Mouse (Mus musculus) left cerebral cortex, postnatal 36 days (tissue): Measurements from ENCODE around the gene Rasl12. TPM values are rescaled to one million over a fixed set of nuclear protein-coding genes. Genes with fewer than 3 reads are reported as not detected.

Experiments
- DNase-seq, 2 experiments: peaks; one replicate each; pipeline ENCODE4 v3.0.0; 2021 to 2022; ENCODE audit warnings: low spot score in 2 of 2, mixed read lengths in 1 of 2
- intact Hi-C: fragments of 180-260 bp; cut with DNase I; formaldehyde crosslinking; loops from one replicate; pipeline ENCODE4 v1.15.1; 2025
- total RNA-seq, 2 experiments: library from RNA; stranded (reverse); gene quantifications; 2 replicates each; pipeline ENCODE4 v1.2.3; 2021

Gene Rasl12
- total RNA-seq, 2 experiments from 2014 or later = 3.4 to 3.5 TPM

GRCm38 (mm10) chr9:65390752-65391612 lies 7.3 kb upstream of the Rasl12 start:
- no peak for DNase-seq
- intact Hi-C loops = no loop called here

GRCm38 (mm10) chr9:65391613-65391964 lies 6.7 kb upstream of the Rasl12 start, which contains the start of gene Kbtbd13:
TSS of gene Kbtbd13 (minus strand) at chr9:65391652.
- intact Hi-C loops = no loop called here
- DNase-seq = no peak

- intact Hi-C loops = loop anchor here (1.0 kb wide), 1 partner anchor 40 kb away; no protein-coding TSS in a partner anchor
These were observed 5.5 kb upstream of the Rasl12 start for GRCm38 (mm10) chr9:65392638-65393364.

GRCm38 (mm10) chr9:65393606-65394005 lies 4.7 kb upstream of the Rasl12 start:
- intact Hi-C loops = loop anchor here (1.0 kb wide), 1 partner anchor 39 kb away; no protein-coding TSS in a partner anchor
- no peak for DNase-seq

More at GRCm38 (mm10) chr9:65392638-65393364, 5.5 kb upstream of the Rasl12 start:
- peak; percentile 26 to 50 for DNase-seq

GRCm38 (mm10) chr9:65394360-65394759 lies 3.9 kb upstream of the Rasl12 start:
- intact Hi-C loops = no loop called here
- no peak for DNase-seq

GRCm38 (mm10) chr9:65399934-65400333 lies 1.6 kb downstream of the Rasl12 start:
- intact Hi-C loops = no loop called here
- no peak for DNase-seq

- peak; percentile 54 to 66 for DNase-seq
- intact Hi-C loops = no loop called here
These were observed 6.3 kb downstream of the Rasl12 start for GRCm38 (mm10) chr9:65404331-65405183.

- no peak for DNase-seq
- intact Hi-C loops = no loop called here
These were observed 6.8 kb downstream of the Rasl12 start for GRCm38 (mm10) chr9:65405184-65405449.

- no peak for DNase-seq
- intact Hi-C loops = no loop called here
These were observed 9.0 kb downstream of the Rasl12 start for GRCm38 (mm10) chr9:65407327-65407726.

GRCm38 (mm10) chr9:65407861-65408260 lies 9.6 kb downstream of the Rasl12 start:
- DNase-seq = no peak
- intact Hi-C loops = no loop called here

- DNase-seq = no peak
- intact Hi-C loops = no loop called here
These were observed 10.6 kb downstream of the Rasl12 start for GRCm38 (mm10) chr9:65408871-65409295.

- intact Hi-C loops = no loop called here
- no peak for DNase-seq
These were observed 12.1 kb downstream of the Rasl12 start for GRCm38 (mm10) chr9:65410378-65410777.

- intact Hi-C loops = no loop called here
- DNase-seq = no peak
These were observed 13.0 kb downstream of the Rasl12 start for GRCm38 (mm10) chr9:65411326-65411725.

- intact Hi-C loops = no loop called here
- no peak for DNase-seq
These were observed 19.4 kb downstream of the Rasl12 start for GRCm38 (mm10) chr9:65417738-65418137.

GRCm38 (mm10) chr9:65419633-65420032 lies 21.3 kb downstream of the Rasl12 start:
- intact Hi-C loops = no loop called here
- no peak for DNase-seq

- DNase-seq = no peak
- intact Hi-C loops = no loop called here
These were observed 24.6 kb downstream of the Rasl12 start, which contains the start of gene Slc51b for GRCm38 (mm10) chr9:65422760-65423501. TSS of gene Slc51b (minus strand) at chr9:65422955.

- DNase-seq = no peak
- intact Hi-C loops = no loop called here
These were observed 26.1 kb downstream of the Rasl12 start for GRCm38 (mm10) chr9:65424393-65424792.

- no peak for DNase-seq
- intact Hi-C loops = no loop called here
These were observed 29.2 kb downstream of the Rasl12 start for GRCm38 (mm10) chr9:65427511-65427910.

GRCm38 (mm10) chr9:65428003-65428402 lies 29.7 kb downstream of the Rasl12 start:
- DNase-seq = no peak
- intact Hi-C loops = no loop called here
